Mouse (Mus musculus): ENCODE results near the gene Gm3055. TPM values are rescaled to one million over a fixed set of nuclear protein-coding genes. Genes with fewer than 3 reads are reported as not detected.
"Not testable (repeated sequence)": the region's sequence is repeated elsewhere in the genome, so short reads cannot be mapped to it uniquely, and the experiment has no call there.

Gene Gm3055
- polyA plus RNA-seq (2012; ENCODE audit: insufficient read depth, low replicate concordance) = not detected in 2 replicates

GRCm38 (mm10) chr10:81770506-81771403 is at the start of gene Gm3055:
Gm3055 (minus strand) TSS chr10:81771161.
- H3K9me3 ChIP-seq; H3K4me1 ChIP-seq; H3K36me3 ChIP-seq (replicated peaks; ENCODE audit: low read length); H3K27me3 ChIP-seq (replicated peaks); H3K4me3 ChIP-seq (replicated peaks): not testable (repeated sequence)

GRCm38 (mm10) chr10:81811899-81812298 is 40.9 kb upstream of the Gm3055 start, which contains the start of gene Gm4767:
Gm4767 (plus strand) TSS chr10:81812186.
- not testable (repeated sequence) for H3K36me3 ChIP-seq (replicated peaks; ENCODE audit: low read length); H3K4me3 ChIP-seq (replicated peaks); H3K4me1 ChIP-seq; H3K9me3 ChIP-seq; H3K27me3 ChIP-seq (replicated peaks)

- H3K36me3 ChIP-seq (replicated peaks; ENCODE audit: low read length); H3K4me1 ChIP-seq; H3K27me3 ChIP-seq (replicated peaks); H3K4me3 ChIP-seq (replicated peaks); H3K9me3 ChIP-seq: not testable (repeated sequence)
These were observed 430 bp upstream of the Gm3055 start for GRCm38 (mm10) chr10:81771404-81771777.

DNA sequence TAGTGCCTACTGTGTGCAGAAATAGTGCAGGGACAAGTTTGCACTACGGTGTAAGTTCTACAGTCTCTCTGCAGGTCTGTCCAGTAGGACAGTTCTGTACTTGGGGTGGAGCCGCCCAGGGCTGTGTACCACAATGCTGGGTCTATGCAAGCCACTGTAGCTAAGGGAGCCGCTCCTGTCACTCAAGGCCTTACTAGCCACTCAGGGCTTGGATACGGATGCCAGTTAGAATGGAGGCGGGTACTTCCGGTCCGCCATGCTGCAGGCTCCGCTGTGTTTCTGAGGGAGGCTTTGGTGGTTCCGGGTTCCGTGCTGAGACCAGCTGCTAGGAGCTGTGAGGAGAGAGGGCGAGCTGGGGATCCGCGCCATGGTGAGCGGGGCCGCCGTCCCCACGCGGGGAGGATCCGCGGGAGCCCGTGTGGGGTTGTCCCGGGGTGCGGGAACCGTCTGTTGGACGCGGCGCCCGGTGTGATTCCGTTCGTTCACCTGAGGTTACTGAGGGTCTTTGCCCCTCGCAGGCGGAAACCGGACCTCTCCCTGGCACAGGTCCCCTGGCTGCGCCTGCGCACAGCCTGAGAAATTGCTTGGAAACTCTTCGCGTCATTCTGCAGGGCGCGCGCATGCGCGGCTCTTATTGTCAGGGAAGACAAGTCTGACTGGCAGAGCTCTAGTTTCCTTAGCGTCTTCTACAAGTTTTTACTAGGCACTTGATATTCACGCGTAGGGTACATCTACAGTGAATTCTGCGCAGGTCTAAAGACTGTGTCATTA is 66.2 kb downstream of the Gm3055 start, which contains the start of gene Zfp433:
Gene Zfp433 (plus strand): TSS at position 295 of the 771 bp plus-strand sequence.
- not testable (repeated sequence) for H3K27me3 ChIP-seq (replicated peaks); H3K4me3 ChIP-seq (replicated peaks); H3K36me3 ChIP-seq (replicated peaks; ENCODE audit: low read length); H3K9me3 ChIP-seq; H3K4me1 ChIP-seq

Other genes with a start within 250 kb of the Gm3055 start
- gene Gna15, start 246.9 kb downstream of the Gm3055 start, polyA plus RNA-seq (2012; ENCODE audit: insufficient read depth, low replicate concordance) = 31.7 and 48.4 TPM in 2 replicates
- 7.3 and 10.2 TPM in 2 replicates for gene Gna11, start 226.0 kb downstream of the Gm3055 start, polyA plus RNA-seq (2012; ENCODE audit: insufficient read depth, low replicate concordance)
- 2,412 and 5,687 TPM in 2 replicates for gene Aes, start 211.7 kb downstream of the Gm3055 start, polyA plus RNA-seq (2012; ENCODE audit: insufficient read depth, low replicate concordance)
- 18.9 and 34.3 TPM in 2 replicates for gene Tle2, start 196.6 kb downstream of the Gm3055 start, polyA plus RNA-seq (2012; ENCODE audit: insufficient read depth, low replicate concordance)
- gene Tle6, start 170.1 kb downstream of the Gm3055 start, polyA plus RNA-seq (2012; ENCODE audit: insufficient read depth, low replicate concordance) = 69.5 and 166 TPM in 2 replicates
- not detected in 2 replicates for gene BC025920, start 164.9 kb downstream of the Gm3055 start, polyA plus RNA-seq (2012; ENCODE audit: insufficient read depth, low replicate concordance)
- 121 and 174 TPM in 2 replicates for gene Sirt6, start 143.4 kb downstream of the Gm3055 start, polyA plus RNA-seq (2012; ENCODE audit: insufficient read depth, low replicate concordance)
- gene Ankrd24, start 142.6 kb downstream of the Gm3055 start, polyA plus RNA-seq (2012; ENCODE audit: insufficient read depth, low replicate concordance) = 13.7 and 17.3 TPM in 2 replicates
- gene Gm10778, start 122.1 kb downstream of the Gm3055 start, polyA plus RNA-seq (2012; ENCODE audit: insufficient read depth, low replicate concordance) = 0.19 TPM in 1 of 2 replicates, not detected in the other
- gene Zfp433, start 66.3 kb downstream of the Gm3055 start, polyA plus RNA-seq (2012; ENCODE audit: insufficient read depth, low replicate concordance) = not detected in 2 replicates
- not detected in 2 replicates for gene Gm4767, start 41.0 kb upstream of the Gm3055 start, polyA plus RNA-seq (2012; ENCODE audit: insufficient read depth, low replicate concordance)
- not detected in 2 replicates for gene Gm32687, start 92.8 kb upstream of the Gm3055 start, polyA plus RNA-seq (2012; ENCODE audit: insufficient read depth, low replicate concordance)
- gene Zfp781, start 159.3 kb upstream of the Gm3055 start, polyA plus RNA-seq (2012; ENCODE audit: insufficient read depth, low replicate concordance) = not detected in 2 replicates

All from megakaryocyte, embryonic 14.5 days (primary cell).